Mouse (Mus musculus): ENCODE results near the gene Plekhg3. TPM values are rescaled to one million over a fixed set of nuclear protein-coding genes. Genes with fewer than 3 reads are reported as not detected.

Plekhg3 gene
- total RNA-seq, 4 experiments from 2014 or later = 11.4 to 14.3 (median 13.2) TPM

- no peak for DNase-seq (ENCODE audit: low spot score)
Observed at GRCm38 (mm10) chr12:76583454-76583853, 52.8 kb downstream of the Plekhg3 start.

GRCm38 (mm10) chr12:76585028-76585427 is 54.3 kb downstream of the Plekhg3 start:
- DNase-seq (ENCODE audit: low spot score) = no peak

- DNase-seq (ENCODE audit: low spot score) = no peak
Observed at GRCm38 (mm10) chr12:76587357-76587756, 56.7 kb downstream of the Plekhg3 start.

- peak; percentile 68 for DNase-seq (ENCODE audit: low spot score)
Observed at GRCm38 (mm10) chr12:76589531-76589930, 58.8 kb downstream of the Plekhg3 start.

GRCm38 (mm10) chr12:76591037-76591436 is 60.3 kb downstream of the Plekhg3 start:
- DNase-seq (ENCODE audit: low spot score) = no peak

GRCm38 (mm10) chr12:76592213-76592612 is 61.5 kb downstream of the Plekhg3 start:
- no peak for DNase-seq (ENCODE audit: low spot score)

- DNase-seq (ENCODE audit: low spot score) = no peak
Observed at GRCm38 (mm10) chr12:76593254-76593653, 62.6 kb downstream of the Plekhg3 start.

- peak; percentile 86 for DNase-seq (ENCODE audit: low spot score)
Observed at GRCm38 (mm10) chr12:76593839-76594322, 63.2 kb downstream of the Plekhg3 start.

- no peak for DNase-seq (ENCODE audit: low spot score)
Observed at GRCm38 (mm10) chr12:76594556-76594955, 63.9 kb downstream of the Plekhg3 start.

GRCm38 (mm10) chr12:76595830-76596229 is 65.1 kb downstream of the Plekhg3 start:
- DNase-seq (ENCODE audit: low spot score) = no peak

GRCm38 (mm10) chr12:76596292-76597023 is 65.8 kb downstream of the Plekhg3 start:
- DNase-seq (ENCODE audit: low spot score) = peak; percentile 75

GRCm38 (mm10) chr12:76597577-76598100 is 66.9 kb downstream of the Plekhg3 start:
- no peak for DNase-seq (ENCODE audit: low spot score)

GRCm38 (mm10) chr12:76598196-76598928 is 67.7 kb downstream of the Plekhg3 start:
- DNase-seq (ENCODE audit: low spot score) = no peak

- DNase-seq (ENCODE audit: low spot score) = no peak
Observed at GRCm38 (mm10) chr12:76603779-76604178, 73.1 kb downstream of the Plekhg3 start.

GRCm38 (mm10) chr12:76604546-76604945 is 73.9 kb downstream of the Plekhg3 start:
- DNase-seq (ENCODE audit: low spot score) = no peak

- no peak for DNase-seq (ENCODE audit: low spot score)
Observed at GRCm38 (mm10) chr12:76605837-76606236, 75.1 kb downstream of the Plekhg3 start.

- DNase-seq (ENCODE audit: low spot score) = no peak
Observed at GRCm38 (mm10) chr12:76608241-76608640, 77.5 kb downstream of the Plekhg3 start.

- DNase-seq (ENCODE audit: low spot score) = no peak
Observed at GRCm38 (mm10) chr12:76608997-76609565, 78.4 kb downstream of the Plekhg3 start.

- no peak for DNase-seq (ENCODE audit: low spot score)
Observed at GRCm38 (mm10) chr12:76612621-76613020, 81.9 kb downstream of the Plekhg3 start.

- DNase-seq (ENCODE audit: low spot score) = peak; percentile 43
Observed at GRCm38 (mm10) chr12:76614868-76615579, 84.3 kb downstream of the Plekhg3 start.

- no peak for DNase-seq (ENCODE audit: low spot score)
Observed at GRCm38 (mm10) chr12:76615580-76615937, 84.9 kb downstream of the Plekhg3 start.

GRCm38 (mm10) chr12:76618175-76618574 is 87.5 kb downstream of the Plekhg3 start:
- no peak for DNase-seq (ENCODE audit: low spot score)

Measured in heart, adult 8-10 months (tissue).